Comparison of ENCODE assay signal across 16 mouse cellular contexts in the genomic region with DNA sequence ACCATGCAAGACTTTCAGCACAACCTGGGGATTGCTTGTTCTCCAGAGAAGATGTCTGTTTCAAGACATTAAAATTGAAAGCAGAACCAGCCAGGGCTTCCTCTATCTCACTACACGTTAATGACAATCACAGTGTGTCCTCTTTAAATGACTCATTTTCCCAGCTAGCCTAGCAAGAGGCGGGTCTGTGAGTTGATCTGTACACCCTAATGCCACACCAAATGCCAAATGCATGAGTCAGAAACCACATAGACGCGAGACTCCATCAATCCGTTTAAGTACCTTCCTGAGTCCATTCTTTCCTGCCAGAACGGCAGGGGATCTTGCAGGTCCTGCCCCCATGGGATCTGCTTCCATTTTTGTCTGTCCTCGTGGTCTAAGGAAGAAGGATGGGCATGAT. TPM values are rescaled to one million over a fixed set of nuclear protein-coding genes. Genes with fewer than 3 reads are reported as not detected.
DNase-seq lines count a peak whose midpoint lies in the region; ATAC-seq and TF ChIP-seq lines count a peak whose summit lies in the region.
"Had no signal": no experiment of that assay in that cellular context is flagged by ENCODE, and none has a peak within 500 bp of the region (broad histone marks: within the 10 kb centered on the region; RNA-seq: fewer than 3 reads in every experiment).

No protein-coding gene starts in this region.

- peaks cover 71% of the 10 kb centered on the region for H3K36me3 ChIP-seq in macrophage (ENCODE audit: inconsistent target)
- no peaks in the 10 kb centered on the region for H3K36me3 ChIP-seq in forebrain, postnatal 0 days (ENCODE audit: insufficient read depth)
- H3K36me3 ChIP-seq: embryonic facial prominence, embryonic 13.5 days; forebrain, embryonic 15.5 days; stomach, embryonic 15.5 days had no signal

- H3K9ac ChIP-seq in forebrain, postnatal 0 days: no peak overlapping the region
- H3K9ac ChIP-seq: embryonic facial prominence, embryonic 13.5 days; forebrain, embryonic 15.5 days; hindbrain, embryonic 14.5 days; liver, embryonic 14.5 days; stomach, embryonic 15.5 days had no signal

- 10% methylated on average over 7 of the region's 7 CpGs for WGBS in macrophage (ENCODE audit: missing documents)
- WGBS in forebrain, postnatal 0 days: 83% methylated on average over 7 of the region's 7 CpGs

- no peak for ATAC-seq in forebrain, postnatal 0 days
- ATAC-seq: forebrain, embryonic 15.5 days had no signal

- no peak for TF ChIP-seq CTCF in forebrain, postnatal 0 days (IDR thresholded peaks at IDR 0.05; ENCODE audit: low read depth)

- no peaks in the 10 kb centered on the region for H3K27me3 ChIP-seq in forebrain, postnatal 0 days (ENCODE audit: insufficient read depth, low read length)
- H3K27me3 ChIP-seq: embryonic facial prominence, embryonic 13.5 days; forebrain, embryonic 15.5 days; stomach, embryonic 15.5 days had no signal

- H3K4me3 ChIP-seq in macrophage (ENCODE audit: inconsistent target): no peak overlapping the region
- no peak overlapping the region for H3K4me3 ChIP-seq in forebrain, postnatal 0 days (ENCODE audit: low read depth, low read length)
- H3K4me3 ChIP-seq: embryonic facial prominence, embryonic 13.5 days; forebrain, embryonic 15.5 days; stomach, embryonic 15.5 days had no signal

- H3K9me3 ChIP-seq in forebrain, postnatal 0 days (ENCODE audit: low read length): no peaks in the 10 kb centered on the region
- H3K9me3 ChIP-seq: embryonic facial prominence, embryonic 13.5 days; forebrain, embryonic 15.5 days; stomach, embryonic 15.5 days had no signal

- H3K4me1 ChIP-seq in forebrain, postnatal 0 days (ENCODE audit: insufficient read depth): no peaks in the 10 kb centered on the region
- H3K4me1 ChIP-seq: embryonic facial prominence, embryonic 13.5 days; forebrain, embryonic 15.5 days; stomach, embryonic 15.5 days had no signal

- H3K79me2 ChIP-seq in macrophage (ENCODE audit: inconsistent target): no peaks in the 10 kb centered on the region

- no peak overlapping the region for H3K4me2 ChIP-seq in forebrain, postnatal 0 days (ENCODE audit: low read depth)
- H3K4me2 ChIP-seq: embryonic facial prominence, embryonic 13.5 days; forebrain, embryonic 15.5 days; hindbrain, embryonic 14.5 days; stomach, embryonic 15.5 days had no signal

- peak; percentile 70 to 74 for DNase-seq in adrenal gland, adult (ENCODE audit: inconsistent age in 2 of 2, low spot score in 1 of 2)
- DNase-seq in adrenal gland, adult 18-20 months (ENCODE audit: low spot score in 2 of 2): no peak
- peak; percentile 58 for DNase-seq in 3134 (ENCODE audit: extremely low read depth, insufficient read length, low spot score)
- DNase-seq in NIH3T3 (ENCODE audit: low read depth): peak; percentile 88
- no peak for DNase-seq in adipocyte (ENCODE audit: low spot score)
- DNase-seq in forebrain, postnatal 0 days: no peak
- DNase-seq in cerebellum, postnatal 14 days: no peak
- DNase-seq: B cell, adult 2 months; cerebellum, postnatal 36 days; gastrocnemius, postnatal 10 days had no signal

- H3K27ac ChIP-seq in macrophage: peak overlapping the region; percentile 17; the same call in 1 of the 2 replicates
- no peak overlapping the region for H3K27ac ChIP-seq in forebrain, postnatal 0 days (ENCODE audit: low read depth, low read length)
- H3K27ac ChIP-seq: embryonic facial prominence, embryonic 13.5 days; forebrain, embryonic 15.5 days; hindbrain, embryonic 14.5 days; liver, embryonic 14.5 days; stomach, embryonic 15.5 days had no signal

RNA-seq across cellular contexts. Expression of gene Rubcnl, which starts 29.4 kb away (rescaled TPM):
- total RNA-seq in adrenal gland, adult 18-20 months (2021): 1 to 10 TPM in 1 of 2 experiments, under 1 TPM in 1; 0.86 to 2.4 TPM
- 10 to 100 TPM in 17 of 26 experiments, 1 to 10 TPM in 9; 2.9 to 39.5 (median 21.6) TPM for total RNA-seq in macrophage (2018; cell fraction: chromatin; rRNA removed)
- total RNA-seq in macrophage (2018; cell fraction: cytosol; rRNA removed): 10 to 100 TPM in 2 of 26 experiments, 1 to 10 TPM in 22, under 1 TPM in 2; 0.80 to 11.8 (median 5.9) TPM
- 10 to 100 TPM in 16 of 26 experiments, 1 to 10 TPM in 10; 3.1 to 39.7 (median 18.1) TPM for total RNA-seq in macrophage (2018; cell fraction: nucleus; rRNA removed)
- polyA plus RNA-seq in macrophage (2018): 3.3 to 9.9 TPM (median 4.6 TPM) in 3 replicates
- 0.05 and 0.54 TPM in 2 replicates for total RNA-seq in forebrain, postnatal 0 days (2014; rRNA removed)
- 0.09 and 0.17 TPM in 2 replicates for polyA plus RNA-seq in forebrain, postnatal 0 days (2015; fragmentation: Nextera tagmentation; extraction: Ambion mirVana)

Comparison
In these comparisons a context has a peak if more than half of its experiments do, and no peak if none do; other contexts are left out.
1. DNase-seq: peak in adrenal gland, adult (2 of 2), 3134 (single experiment) and NIH3T3 (single experiment); none in adrenal gland, adult 18-20 months (0 of 2), adipocyte (single experiment), forebrain, postnatal 0 days (single experiment) and cerebellum, postnatal 14 days (0 of 2).